14 mouse cellular contexts compared by ENCODE assay signal in the genomic region with DNA sequence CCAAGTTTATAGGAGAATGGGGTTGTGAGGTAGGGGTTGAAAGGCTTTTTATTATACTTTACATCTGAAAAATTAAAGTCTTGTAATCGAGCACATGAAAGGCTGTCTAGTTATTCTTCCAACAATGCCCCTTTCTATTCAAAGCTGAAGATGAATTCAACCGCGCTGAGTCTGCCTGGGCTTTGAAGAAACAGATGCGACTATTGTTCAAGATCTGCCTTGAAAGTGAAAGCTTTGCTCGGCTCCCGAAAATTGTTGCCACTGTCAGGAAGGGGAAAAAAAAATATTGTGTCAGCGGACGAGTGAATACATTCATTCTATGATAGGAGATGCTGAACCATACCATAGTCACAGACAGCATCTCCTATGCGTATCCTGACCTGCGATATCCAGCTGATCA. TPM values are rescaled to one million over a fixed set of nuclear protein-coding genes. Genes with fewer than 3 reads are reported as not detected.
A peak's percentile ranks its signal among the peaks of the same experiment; 100 is the strongest.
DNase-seq lines count a peak whose midpoint lies in the region; ATAC-seq and TF ChIP-seq lines count a peak whose summit lies in the region.
"Had no signal": no experiment of that assay in that cellular context is flagged by ENCODE, and none has a peak within 500 bp of the region (broad histone marks: within the 10 kb centered on the region; RNA-seq: fewer than 3 reads in every experiment).

No protein-coding gene starts in this region.

- DNase-seq in layer of hippocampus, adult 2 months (ENCODE audit: low spot score in 2 of 2): no peak
- DNase-seq in layer of hippocampus, postnatal 25 days (ENCODE audit: extremely low spot score in 1 of 2, low spot score in 1 of 2): no peak
- DNase-seq in brain, adult 2 months (ENCODE audit: low read depth, low spot score): peak; percentile 79
- DNase-seq in hindbrain, embryonic 10.5 days (ENCODE audit: low spot score): no peak
- DNase-seq in kidney, postnatal 25 days: no peak
- no peak for DNase-seq in thymus, postnatal 14 days
- DNase-seq: adrenal gland, adult 8-10 months; cerebellum, adult 11 months; heart, postnatal 14 days; kidney, adult 2 months; thymus, postnatal 25 days had no signal

- no peak for TF ChIP-seq CTCF in layer of hippocampus, adult 2 months (conservative IDR thresholded peaks at IDR 0.05)

- no peak overlapping the region; the same call in 1 of the 2 replicates for H3K4me3 ChIP-seq in layer of hippocampus, adult 2 months
- no peak overlapping the region for H3K4me3 ChIP-seq in hindbrain, embryonic 10.5 days
- H3K4me3 ChIP-seq in midbrain, embryonic 15.5 days: no peak overlapping the region
- H3K4me3 ChIP-seq: limb, embryonic 13.5 days; lung, embryonic 15.5 days had no signal

- H3K27me3 ChIP-seq in hindbrain, embryonic 10.5 days (ENCODE audit: insufficient read depth, poor library complexity, severe bottlenecking): no peaks in the 10 kb centered on the region
- H3K27me3 ChIP-seq in midbrain, embryonic 15.5 days (replicated peaks): no peaks in the 10 kb centered on the region
- H3K27me3 ChIP-seq: limb, embryonic 13.5 days; lung, embryonic 15.5 days had no signal

- H3K9ac ChIP-seq in midbrain, embryonic 15.5 days: no peak overlapping the region
- H3K9ac ChIP-seq: limb, embryonic 13.5 days; lung, embryonic 15.5 days had no signal

- WGBS in hindbrain, embryonic 10.5 days: 39% methylated on average over 10 of the region's 10 CpGs
- WGBS in midbrain, embryonic 15.5 days: 22% methylated on average over 10 of the region's 10 CpGs

- H3K36me3 ChIP-seq in hindbrain, embryonic 10.5 days: no peaks in the 10 kb centered on the region
- no peaks in the 10 kb centered on the region for H3K36me3 ChIP-seq in midbrain, embryonic 15.5 days (replicated peaks)
- H3K36me3 ChIP-seq: limb, embryonic 13.5 days; lung, embryonic 15.5 days had no signal

- H3K9me3 ChIP-seq in hindbrain, embryonic 10.5 days: no peaks in the 10 kb centered on the region
- H3K9me3 ChIP-seq in midbrain, embryonic 15.5 days: no peaks in the 10 kb centered on the region
- H3K9me3 ChIP-seq: limb, embryonic 13.5 days; lung, embryonic 15.5 days had no signal

- peaks cover 44% of the 10 kb centered on the region for H3K4me1 ChIP-seq in hindbrain, embryonic 10.5 days (replicated peaks)
- peaks cover 4% of the 10 kb centered on the region; the same call in 1 of the 2 replicates for H3K4me1 ChIP-seq in midbrain, embryonic 15.5 days

- no peak for ATAC-seq in midbrain, embryonic 15.5 days (replicated peaks)

- peak overlapping the region; percentile 22; the same call in 1 of the 2 replicates for H3K4me2 ChIP-seq in midbrain, embryonic 15.5 days
- H3K4me2 ChIP-seq: limb, embryonic 13.5 days; lung, embryonic 15.5 days had no signal

- peak overlapping the region; percentile 71 for H3K27ac ChIP-seq in layer of hippocampus, adult 2 months
- H3K27ac ChIP-seq in hindbrain, embryonic 10.5 days: 0 out of 2 replicates have a peak overlapping the region, but pooled peaks have one; percentile 23
- no peak overlapping the region for H3K27ac ChIP-seq in midbrain, embryonic 15.5 days
- H3K27ac ChIP-seq: limb, embryonic 13.5 days; lung, embryonic 15.5 days had no signal

RNA-seq across cellular contexts. Expression of a gene that starts 16.9 kb away (rescaled TPM):
- total RNA-seq in layer of hippocampus, adult 2 months (2021): 1 to 10 TPM; 4.7 to 5.0 TPM
- total RNA-seq in layer of hippocampus, postnatal 25 days (2021): 1 to 10 TPM; 4.7 to 6.5 TPM
- polyA plus RNA-seq in hindbrain, embryonic 10.5 days (2016; fragmentation: Nextera tagmentation; extraction: Ambion mirVana): 18.9 and 20.3 TPM in 2 replicates
- polyA plus RNA-seq in midbrain, embryonic 15.5 days (2015; fragmentation: Nextera tagmentation; extraction: Ambion mirVana): 3.7 and 3.9 TPM in 2 replicates

RNA-seq across cellular contexts. Expression of a gene that starts 50.0 kb away (rescaled TPM):
- 100 to 1,000 TPM; 248 to 257 TPM for total RNA-seq in layer of hippocampus, adult 2 months (2021)
- 100 to 1,000 TPM; 243 to 244 TPM for total RNA-seq in layer of hippocampus, postnatal 25 days (2021)
- 1.7 and 2.0 TPM in 2 replicates for polyA plus RNA-seq in hindbrain, embryonic 10.5 days (2016; fragmentation: Nextera tagmentation; extraction: Ambion mirVana)
- polyA plus RNA-seq in midbrain, embryonic 15.5 days (2015; fragmentation: Nextera tagmentation; extraction: Ambion mirVana): 5.4 and 5.8 TPM in 2 replicates
